Mouse (Mus musculus): Measurements from ENCODE around the gene Dzip1. TPM values are rescaled to one million over a fixed set of nuclear protein-coding genes. Genes with fewer than 3 reads are reported as not detected.

The Dzip1 gene
- polyA plus RNA-seq, 1 experiment from 2014 or later, result 2.7 TPM

DNA sequence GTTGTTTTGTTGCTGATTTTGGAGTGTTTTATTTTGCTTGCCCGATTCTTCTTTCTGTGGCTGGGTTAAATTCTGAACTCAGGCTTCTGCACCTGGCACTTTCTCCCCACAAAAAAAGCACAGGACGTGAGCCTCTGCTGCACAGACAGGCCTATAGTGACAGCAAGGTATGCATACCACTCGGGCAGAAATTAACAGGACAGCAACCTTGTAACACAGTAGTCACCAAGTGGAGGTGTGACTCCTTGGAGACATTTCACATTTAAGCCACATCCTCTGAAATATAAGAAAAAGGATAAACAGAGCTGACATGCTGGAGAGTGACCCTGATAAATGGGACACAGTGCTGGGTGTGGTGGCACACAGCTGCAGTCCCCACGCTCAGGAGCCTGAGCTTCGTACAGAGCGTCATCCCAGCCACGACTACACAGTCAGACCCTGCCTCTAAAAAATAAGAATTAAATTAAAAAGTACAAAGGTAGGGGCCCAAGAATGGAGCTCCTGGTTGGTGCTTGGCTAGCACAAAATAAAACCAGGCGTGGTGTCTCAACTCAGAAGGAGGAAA is 86.6 kb downstream of the Dzip1 start:
- Histone ChIP-seq H3K27ac (ENCODE audit: low read depth, low read length) (no peak overlapping the region), H3K4me1 (replicated peaks; ENCODE audit: control insufficient read depth, insufficient read depth, low read length) (no peaks in the 10 kb centered on the region), H3K36me3 (ENCODE audit: control insufficient read depth, insufficient read depth) (no peaks in the 10 kb centered on the region), H3K27me3 (replicated peaks; ENCODE audit: control insufficient read depth, insufficient read depth, low read length) (no peaks in the 10 kb centered on the region), H3K4me3 (ENCODE audit: low read depth, low read length) (no peak overlapping the region), H3K4me2 (replicated peaks; ENCODE audit: low read depth) (no peak overlapping the region), H3K9ac (ENCODE audit: low read depth, low read length) (no peak overlapping the region), H3K9me3 (ENCODE audit: control insufficient read depth) (no peaks in the 10 kb centered on the region)
- no peak for ATAC-seq
- 47% methylated on average over 8 of the region's 8 CpGs for WGBS
- TF ChIP-seq CTCF (IDR thresholded peaks at IDR 0.05; ENCODE audit: low read depth), result no peak

- Histone ChIP-seq H3K4me2 (replicated peaks; ENCODE audit: low read depth) (no peak overlapping the region), H3K4me1 (replicated peaks; ENCODE audit: control insufficient read depth, insufficient read depth, low read length) (no peaks in the 10 kb centered on the region), H3K4me3 (ENCODE audit: low read depth, low read length) (no peak overlapping the region), H3K27me3 (replicated peaks; ENCODE audit: control insufficient read depth, insufficient read depth, low read length) (no peaks in the 10 kb centered on the region), H3K27ac (ENCODE audit: low read depth, low read length) (no peak overlapping the region), H3K9me3 (ENCODE audit: control insufficient read depth) (no peaks in the 10 kb centered on the region), H3K36me3 (ENCODE audit: control insufficient read depth, insufficient read depth) (no peaks in the 10 kb centered on the region), H3K9ac (ENCODE audit: low read depth, low read length) (no peak overlapping the region)
- WGBS, result 88% methylated on average over 7 of the region's 7 CpGs
- ATAC-seq, result no peak
- no peak for TF ChIP-seq CTCF (IDR thresholded peaks at IDR 0.05; ENCODE audit: low read depth)
Observed at GRCm38 (mm10) chr14:118836754-118837153, 88.5 kb downstream of the Dzip1 start.

DNA sequence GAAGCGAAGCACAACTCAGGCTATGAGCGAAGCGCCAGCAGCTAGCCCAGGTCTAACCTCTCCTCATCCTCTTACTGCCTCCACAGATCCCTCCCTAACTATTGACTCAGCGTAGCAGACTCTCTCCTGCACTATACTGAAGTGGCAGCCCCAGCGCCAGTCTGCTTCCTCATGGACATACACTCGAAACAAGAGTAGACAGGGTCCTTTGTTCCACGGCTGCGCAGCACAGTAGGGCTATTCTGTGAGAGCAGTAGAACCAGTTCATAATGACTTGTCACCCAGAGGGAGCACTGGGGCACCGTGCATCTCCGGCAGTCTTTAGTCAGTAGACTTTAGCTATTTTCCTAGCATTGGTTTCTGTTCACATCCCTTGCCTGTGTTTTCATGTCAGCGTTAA is 89.1 kb downstream of the Dzip1 start:
- Histone ChIP-seq H3K9ac (ENCODE audit: low read depth, low read length) (no peak overlapping the region), H3K27me3 (replicated peaks; ENCODE audit: control insufficient read depth, insufficient read depth, low read length) (no peaks in the 10 kb centered on the region), H3K4me3 (ENCODE audit: low read depth, low read length) (no peak overlapping the region), H3K4me1 (replicated peaks; ENCODE audit: control insufficient read depth, insufficient read depth, low read length) (no peaks in the 10 kb centered on the region), H3K9me3 (ENCODE audit: control insufficient read depth) (no peaks in the 10 kb centered on the region), H3K36me3 (ENCODE audit: control insufficient read depth, insufficient read depth) (no peaks in the 10 kb centered on the region), H3K4me2 (replicated peaks; ENCODE audit: low read depth) (no peak overlapping the region), H3K27ac (ENCODE audit: low read depth, low read length) (no peak overlapping the region)
- WGBS, result 83% methylated on average over 11 of the region's 11 CpGs
- ATAC-seq, result no peak
- TF ChIP-seq CTCF (IDR thresholded peaks at IDR 0.05; ENCODE audit: low read depth), result no peak

DNA sequence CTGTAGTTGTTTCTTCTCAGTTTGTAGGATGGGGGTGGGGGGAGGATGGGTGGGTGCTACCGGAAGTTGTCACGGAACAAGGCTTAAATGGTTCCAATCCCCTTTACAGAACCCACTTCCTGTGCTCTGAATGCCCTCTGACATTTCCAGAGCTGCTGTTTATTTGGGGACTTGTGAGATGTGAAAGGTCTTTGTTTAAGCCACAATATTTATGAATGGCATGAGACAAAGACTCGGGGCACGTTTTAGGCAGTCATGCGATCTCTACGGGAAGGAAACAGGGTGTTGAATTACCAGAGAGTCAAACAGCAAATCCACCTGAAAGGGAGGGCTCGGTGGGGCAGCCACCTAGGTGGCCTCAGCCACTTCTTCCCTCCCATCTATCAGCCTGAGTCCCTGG is 90.9 kb downstream of the Dzip1 start:
- Histone ChIP-seq H3K4me2 (replicated peaks; ENCODE audit: low read depth) (no peak overlapping the region), H3K36me3 (ENCODE audit: control insufficient read depth, insufficient read depth) (no peaks in the 10 kb centered on the region), H3K4me3 (ENCODE audit: low read depth, low read length) (no peak overlapping the region), H3K27ac (ENCODE audit: low read depth, low read length) (no peak overlapping the region), H3K4me1 (replicated peaks; ENCODE audit: control insufficient read depth, insufficient read depth, low read length) (no peaks in the 10 kb centered on the region), H3K9me3 (ENCODE audit: control insufficient read depth) (no peaks in the 10 kb centered on the region), H3K27me3 (replicated peaks; ENCODE audit: control insufficient read depth, insufficient read depth, low read length) (no peaks in the 10 kb centered on the region), H3K9ac (ENCODE audit: low read depth, low read length) (no peak overlapping the region)
- 17% methylated on average over 7 of the region's 7 CpGs for WGBS
- TF ChIP-seq CTCF (IDR thresholded peaks at IDR 0.05; ENCODE audit: low read depth), result no peak
- ATAC-seq, result no peak

GRCm38 (mm10) chr14:118833241-118833640 is 92.0 kb downstream of the Dzip1 start:
- WGBS, result 90% methylated on average over 6 of the region's 6 CpGs
- Histone ChIP-seq H3K9me3 (ENCODE audit: control insufficient read depth) (no peaks in the 10 kb centered on the region), H3K27ac (ENCODE audit: low read depth, low read length) (no peak overlapping the region), H3K4me3 (ENCODE audit: low read depth, low read length) (no peak overlapping the region), H3K27me3 (replicated peaks; ENCODE audit: control insufficient read depth, insufficient read depth, low read length) (no peaks in the 10 kb centered on the region), H3K9ac (ENCODE audit: low read depth, low read length) (no peak overlapping the region), H3K4me2 (replicated peaks; ENCODE audit: low read depth) (no peak overlapping the region), H3K4me1 (replicated peaks; ENCODE audit: control insufficient read depth, insufficient read depth, low read length) (no peaks in the 10 kb centered on the region), H3K36me3 (ENCODE audit: control insufficient read depth, insufficient read depth) (no peaks in the 10 kb centered on the region)
- no peak for ATAC-seq
- TF ChIP-seq CTCF (IDR thresholded peaks at IDR 0.05; ENCODE audit: low read depth), result no peak

- Histone ChIP-seq H3K4me3 (ENCODE audit: low read depth, low read length) (no peak overlapping the region), H3K27me3 (replicated peaks; ENCODE audit: control insufficient read depth, insufficient read depth, low read length) (no peaks in the 10 kb centered on the region), H3K9ac (ENCODE audit: low read depth, low read length) (no peak overlapping the region), H3K4me1 (replicated peaks; ENCODE audit: control insufficient read depth, insufficient read depth, low read length) (no peaks in the 10 kb centered on the region), H3K9me3 (ENCODE audit: control insufficient read depth) (no peaks in the 10 kb centered on the region), H3K36me3 (ENCODE audit: control insufficient read depth, insufficient read depth) (no peaks in the 10 kb centered on the region), H3K27ac (ENCODE audit: low read depth, low read length) (no peak overlapping the region), H3K4me2 (replicated peaks; ENCODE audit: low read depth) (no peak overlapping the region)
- WGBS, result 52% methylated on average over 4 of the region's 4 CpGs
- TF ChIP-seq CTCF (IDR thresholded peaks at IDR 0.05; ENCODE audit: low read depth), result 0 out of 2 replicates have a peak, but pooled peaks have one; percentile 2
- no peak for ATAC-seq
Observed at GRCm38 (mm10) chr14:118831597-118831996, 93.7 kb downstream of the Dzip1 start.
